Mouse (Mus musculus) cerebellum, postnatal 10 days (tissue): ENCODE measurements at regions not wholly inside any gene's neighbourhood (a gene's known extent, or its start where the extent isn't known, plus 50 kb on each side); places are given as distances from the start of the nearest gene placed in this dataset.

Source experiments
- DNase-seq, 2 experiments: peaks; one replicate each; pipeline ENCODE4 v3.0.0; 2021; ENCODE audit warnings: mixed read lengths in 2 of 2

DNA sequence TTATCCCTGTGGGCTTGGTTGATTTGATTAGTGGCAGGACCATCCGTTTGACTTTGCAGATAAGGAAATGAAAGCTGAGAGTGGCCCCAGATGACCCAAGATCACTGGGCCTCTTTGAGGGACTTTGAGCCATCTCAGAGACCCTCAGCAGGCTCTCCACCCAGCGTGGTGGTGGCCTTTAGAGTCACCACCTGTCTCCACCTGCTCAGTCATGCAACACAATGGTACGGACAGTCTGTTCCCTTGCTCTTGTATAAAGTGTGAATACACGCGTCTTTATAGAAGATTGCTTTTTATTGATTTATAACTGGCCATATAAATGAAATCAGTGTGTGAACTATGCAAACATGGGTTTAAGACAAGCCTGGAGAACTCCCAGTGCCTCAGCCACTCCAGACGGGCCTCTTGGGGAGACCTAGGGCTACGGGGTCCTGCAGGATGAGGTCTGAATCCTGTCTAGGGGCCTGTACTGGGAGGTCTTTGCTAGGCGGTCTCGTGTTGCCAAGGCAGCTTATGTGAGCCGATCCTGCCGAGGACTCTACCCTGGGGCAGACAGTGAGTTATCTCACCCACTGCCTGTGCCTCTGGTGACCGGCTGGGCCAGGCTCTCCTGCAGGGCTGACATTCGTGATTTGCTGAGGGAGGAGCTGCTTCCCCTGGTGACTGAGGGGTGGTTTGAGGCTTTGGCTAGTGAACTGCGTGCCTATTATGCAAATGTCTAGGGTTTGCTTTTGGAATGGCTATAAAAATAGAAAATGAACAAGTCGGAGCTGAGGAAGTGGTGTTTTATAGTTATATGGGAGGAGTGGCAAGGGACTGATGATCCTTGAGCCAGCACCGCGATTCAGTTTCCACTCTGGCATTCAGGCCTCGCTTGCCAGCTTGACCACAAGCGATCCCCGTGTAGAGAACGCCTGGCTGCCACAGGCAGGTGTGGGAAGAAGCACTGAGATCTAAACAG is 176.5 kb downstream of the Fam43a start:
- peak in 1 of 2 experiments; percentile 36 for DNase-seq

- DNase-seq: no peak
These were observed 177.9 kb downstream of the Fam43a start for GRCm38 (mm10) chr16:30777416-30777815.

- no peak for DNase-seq
These were observed 178.6 kb downstream of the Fam43a start for GRCm38 (mm10) chr16:30778078-30778477.

GRCm38 (mm10) chr16:30778945-30779344 is 179.4 kb downstream of the Fam43a start:
- no peak for DNase-seq

- DNase-seq: no peak
These were observed 184.7 kb downstream of the Fam43a start for GRCm38 (mm10) chr16:30784261-30784660.

GRCm38 (mm10) chr16:30784949-30785348 is 185.4 kb downstream of the Fam43a start:
- DNase-seq: no peak

DNA sequence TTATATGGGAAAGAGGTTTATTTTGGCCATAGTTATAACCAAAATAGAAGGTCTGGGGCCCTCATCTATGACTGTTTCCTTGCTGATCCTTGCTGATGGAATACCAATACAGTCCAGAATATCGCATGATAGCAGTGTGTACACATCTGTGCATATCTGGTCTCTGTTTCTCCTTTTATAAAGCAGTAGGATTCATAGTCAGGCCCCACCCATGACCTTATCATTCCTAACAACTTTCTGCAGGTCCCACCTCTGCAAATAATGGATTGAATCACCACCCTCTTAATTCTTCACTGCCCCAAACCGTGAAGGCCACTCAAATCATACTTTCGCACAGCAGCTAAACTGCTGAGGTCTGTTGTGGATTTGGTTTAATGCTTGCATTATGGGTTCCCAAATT is 186.5 kb downstream of the Fam43a start:
- DNase-seq: no peak

DNA sequence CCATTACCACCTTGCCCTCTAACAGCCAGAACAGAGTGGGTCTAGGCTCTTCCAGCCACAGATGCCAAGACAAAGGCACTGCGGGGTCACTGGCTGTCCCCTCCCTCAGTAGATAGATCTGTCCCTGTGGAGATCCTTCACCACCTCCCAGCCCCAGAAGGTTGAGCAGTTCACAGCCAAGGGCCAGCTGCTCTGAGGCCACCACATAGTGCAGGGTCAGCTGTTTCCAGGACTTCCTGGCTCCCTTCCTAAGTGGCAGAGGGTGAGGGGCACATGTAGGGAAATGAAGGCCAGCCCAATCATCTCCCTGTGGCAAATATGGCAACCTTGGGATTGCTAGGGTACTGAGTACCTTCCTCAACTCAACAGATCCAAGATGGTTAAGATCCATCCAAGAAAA is 187.8 kb downstream of the Fam43a start:
- peak in 1 of 2 experiments; percentile 43 for DNase-seq

- peak in 1 of 2 experiments; percentile 17 for DNase-seq
These were observed 188.8 kb downstream of the Fam43a start for GRCm38 (mm10) chr16:30788321-30788781.

DNA sequence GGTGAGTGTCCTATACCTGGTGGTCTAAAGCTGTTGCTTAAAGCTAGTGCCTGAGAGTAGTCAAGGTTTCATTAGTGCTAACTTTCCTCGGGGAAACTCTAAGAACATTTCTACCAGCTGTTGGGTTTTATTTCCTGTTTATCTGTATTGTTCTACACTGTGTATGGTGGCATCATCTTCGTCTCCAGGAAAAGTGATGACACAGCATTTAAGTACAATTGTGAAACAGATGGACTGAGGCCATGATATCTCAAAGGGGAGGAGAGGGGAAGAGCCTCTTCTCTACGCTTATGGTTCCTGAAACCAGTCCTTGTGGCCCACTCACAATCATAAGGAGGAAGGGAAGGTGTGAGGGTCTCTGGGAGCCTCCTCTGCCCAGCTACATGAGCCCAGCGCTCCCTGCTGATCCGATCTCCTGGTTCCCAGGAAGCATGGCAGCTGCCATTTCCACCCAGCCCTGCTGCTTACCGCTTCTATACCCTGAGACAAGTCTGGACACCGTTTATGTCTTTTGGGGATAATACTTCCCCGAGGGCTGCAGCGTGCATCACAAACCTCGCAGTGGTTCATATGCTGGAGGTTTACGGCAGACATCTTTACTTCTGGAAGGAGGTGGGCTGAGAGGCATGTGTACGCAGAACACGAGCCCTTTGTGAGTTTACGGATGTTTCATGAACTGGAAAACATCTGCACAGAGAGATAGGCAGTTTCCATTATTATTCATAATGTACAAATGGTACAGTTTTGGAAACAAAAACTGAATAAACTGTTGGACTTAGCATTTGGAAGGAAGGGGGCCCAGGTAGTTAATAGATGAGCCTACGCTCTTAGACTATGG is 189.6 kb downstream of the Fam43a start:
- DNase-seq: no peak

DNA sequence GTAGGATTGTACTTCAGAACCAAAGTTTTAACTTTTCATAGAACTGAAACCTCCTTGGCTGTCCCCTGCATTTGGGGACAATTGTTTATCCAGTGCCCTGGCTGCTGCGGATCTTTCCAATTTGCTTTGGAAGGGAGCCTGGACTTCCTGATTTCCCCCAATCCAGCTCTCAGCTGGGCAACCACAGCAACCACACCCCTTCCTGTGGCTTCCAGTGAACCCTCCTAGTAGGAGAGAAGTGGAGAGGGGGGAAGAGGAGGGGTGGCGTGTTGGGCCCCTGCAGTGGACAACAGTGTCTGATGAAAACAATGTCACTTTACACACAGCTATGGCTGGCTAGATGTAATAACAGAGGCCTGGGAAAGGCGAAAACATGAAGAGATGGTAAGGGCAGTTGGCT is 190.5 kb downstream of the Fam43a start:
- DNase-seq: peak in 1 of 2 experiments; percentile 25

DNA sequence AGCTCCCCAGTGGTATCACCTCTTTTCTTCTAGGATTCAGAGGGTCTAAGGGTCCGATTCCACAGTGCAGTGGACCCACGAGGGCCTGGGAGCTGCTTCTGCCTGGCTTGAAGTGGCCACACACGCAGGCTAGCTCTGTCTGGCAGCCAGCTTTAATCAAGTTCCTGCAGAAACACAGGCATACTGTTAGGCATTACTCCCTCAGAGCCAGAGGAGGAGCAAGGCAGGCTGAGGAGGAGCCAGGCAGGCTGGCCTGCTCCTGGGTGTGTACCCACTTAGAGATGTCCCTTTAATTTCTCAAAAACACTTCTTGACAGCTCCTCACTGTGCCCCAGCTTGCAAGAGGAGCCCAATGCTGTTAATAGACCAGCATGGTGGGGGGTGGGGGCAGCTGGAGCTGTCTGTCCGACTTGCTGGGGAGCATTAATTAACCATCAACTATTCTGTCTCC is 191.1 kb downstream of the Fam43a start:
- DNase-seq: peak in 1 of 2 experiments; percentile 32

DNA sequence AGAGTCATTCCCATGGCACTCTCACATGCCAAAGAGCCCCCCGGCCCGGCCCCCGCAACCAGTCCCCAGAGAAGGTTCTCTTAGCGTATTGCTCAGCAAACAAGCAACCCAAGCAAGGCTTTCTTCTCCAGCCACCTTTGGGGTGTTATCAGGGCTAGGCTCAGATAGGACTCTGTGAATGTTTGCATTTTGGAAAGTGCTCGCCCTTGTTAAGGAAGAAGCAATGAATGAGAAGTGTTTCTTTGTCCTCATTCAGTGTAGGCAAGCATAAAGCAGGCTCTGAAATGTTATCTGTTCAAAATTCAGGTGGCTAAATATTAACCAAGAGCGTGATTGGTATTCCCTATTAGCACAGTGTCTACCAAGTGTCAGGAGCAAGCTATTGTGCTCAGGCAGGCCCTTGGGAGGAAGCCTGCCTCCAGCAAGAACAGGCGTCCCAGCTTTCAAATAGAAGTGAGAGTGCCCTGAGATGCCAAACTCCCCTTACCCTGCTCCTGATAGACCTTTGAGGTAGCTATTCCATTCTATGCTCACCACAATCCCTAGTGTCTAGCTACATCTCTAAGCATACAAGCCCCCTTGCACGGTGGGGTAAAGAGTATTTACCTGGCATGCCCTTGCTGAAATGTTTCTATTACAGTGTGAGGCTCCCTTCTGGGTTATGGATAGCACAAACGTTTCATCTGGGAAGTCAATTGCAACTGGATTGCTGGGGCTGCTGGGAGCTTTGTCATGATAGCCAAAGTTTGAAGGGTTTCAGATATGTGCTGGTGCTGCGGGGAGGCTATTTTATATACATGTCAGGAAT is 191.7 kb downstream of the Fam43a start:
- no peak for DNase-seq

DNA sequence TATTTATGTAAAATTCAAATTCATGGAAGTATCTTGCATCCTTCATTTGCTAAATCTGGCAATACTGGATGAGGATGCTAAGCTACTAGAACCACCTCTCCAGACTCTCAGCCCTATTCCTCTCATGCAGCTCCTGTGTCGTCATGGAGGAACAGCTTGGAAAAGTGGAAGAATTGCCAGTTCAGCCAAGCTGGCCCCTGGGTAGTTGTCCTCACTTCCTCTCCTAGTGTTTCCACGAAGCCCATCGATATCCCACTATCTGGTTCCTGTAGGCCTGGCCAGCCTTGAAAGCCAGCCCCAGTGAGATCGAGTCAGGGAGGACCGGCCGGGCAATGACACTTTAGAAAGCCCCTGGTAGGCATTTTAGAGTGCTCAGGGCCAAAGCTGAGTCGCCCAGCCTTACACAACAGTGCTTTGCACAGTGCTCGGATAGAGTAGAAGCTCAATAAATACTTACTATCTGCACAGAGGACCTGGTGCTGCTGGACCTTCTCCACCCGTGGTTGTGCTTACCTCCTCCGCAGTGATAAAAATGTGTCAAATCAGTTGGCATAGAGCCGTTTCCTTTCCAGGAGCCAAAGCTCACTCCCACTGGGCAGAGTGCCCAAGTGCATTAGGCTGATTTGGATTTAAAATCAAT is 193.3 kb downstream of the Fam43a start:
- peak; percentile 73 to 78 for DNase-seq

GRCm38 (mm10) chr16:30793378-30793753 is 193.8 kb downstream of the Fam43a start:
- DNase-seq: no peak

DNA sequence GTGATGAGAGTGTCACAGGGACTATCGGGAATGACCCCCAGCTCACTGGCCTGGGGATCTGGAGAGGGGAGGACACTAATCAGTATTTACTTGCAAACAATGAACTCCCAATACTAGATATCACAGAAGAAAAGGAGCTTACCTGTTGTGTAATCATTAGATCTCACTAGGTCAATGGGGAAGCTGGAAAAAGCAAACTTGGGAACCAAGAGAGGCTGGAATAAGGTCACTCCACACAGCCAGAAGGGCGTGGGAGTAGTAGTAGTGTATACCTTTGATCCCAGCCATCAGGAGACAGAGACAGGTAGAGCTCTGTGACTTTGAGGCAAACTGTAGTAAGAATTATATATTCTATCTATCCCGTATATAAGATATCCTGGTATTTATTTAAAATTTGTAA is 194.3 kb downstream of the Fam43a start:
- DNase-seq: no peak

DNA sequence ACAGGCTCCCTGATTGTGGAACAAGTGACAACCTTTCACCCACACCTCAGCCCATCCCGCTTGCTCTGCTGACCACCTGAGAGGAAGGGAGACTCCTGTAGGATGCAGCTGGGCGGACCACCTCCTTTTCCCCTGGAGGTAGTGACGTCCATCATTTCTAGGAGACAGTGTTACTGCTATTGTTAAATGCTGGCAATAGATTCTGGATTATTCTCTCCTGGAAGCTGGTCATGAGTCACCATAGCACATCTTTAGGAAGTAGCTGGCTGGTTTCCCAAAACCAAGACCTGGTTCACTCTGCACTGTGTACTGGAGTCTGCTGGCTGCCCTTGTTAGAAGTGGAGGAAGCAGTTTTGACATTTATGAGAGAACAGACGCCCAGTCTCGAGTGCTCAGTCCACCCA is 196.0 kb downstream of the Fam43a start:
- DNase-seq: no peak

DNA sequence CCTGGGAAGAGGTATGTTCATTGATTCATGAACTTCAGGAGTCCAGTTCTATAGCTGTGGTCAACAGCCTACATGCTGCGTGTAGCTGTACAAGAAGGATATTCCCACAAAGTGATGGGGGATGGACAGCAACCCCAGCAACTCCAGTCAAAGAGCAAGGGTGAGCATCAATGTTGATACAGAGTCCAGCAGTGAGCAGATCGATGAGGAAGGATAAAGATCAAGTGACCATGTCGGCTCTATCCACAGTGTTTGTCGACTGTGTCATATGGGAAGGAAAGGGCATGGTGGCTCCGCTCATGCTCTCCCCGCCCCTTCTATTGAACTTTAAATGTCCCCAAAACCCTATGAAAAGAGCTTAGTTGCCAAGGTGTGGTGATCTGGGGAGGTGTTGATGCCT is 196.6 kb downstream of the Fam43a start:
- no peak for DNase-seq

DNA sequence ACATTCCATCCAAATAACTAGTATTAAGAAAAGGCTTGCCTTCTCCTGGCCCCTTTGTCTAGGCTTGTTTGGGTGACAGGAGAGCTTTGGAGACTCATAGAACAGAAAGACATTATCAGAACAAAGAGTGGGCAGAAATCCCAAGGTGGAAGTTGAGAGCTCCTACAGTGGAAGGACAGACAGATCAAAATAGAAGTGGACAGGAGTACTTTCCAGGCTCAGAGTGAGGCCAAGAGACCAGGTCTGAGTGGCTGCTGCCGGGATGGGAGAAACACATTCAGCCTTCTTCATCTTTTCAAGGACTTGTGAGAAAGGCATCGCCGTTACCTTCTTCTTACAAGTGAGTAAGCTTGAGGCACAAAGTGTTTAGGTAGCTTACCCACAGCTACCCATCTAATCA is 197.5 kb downstream of the Fam43a start:
- DNase-seq: no peak

- peak; percentile 65 for DNase-seq
These were observed 198.5 kb downstream of the Fam43a start for GRCm38 (mm10) chr16:30797973-30798471.

DNA sequence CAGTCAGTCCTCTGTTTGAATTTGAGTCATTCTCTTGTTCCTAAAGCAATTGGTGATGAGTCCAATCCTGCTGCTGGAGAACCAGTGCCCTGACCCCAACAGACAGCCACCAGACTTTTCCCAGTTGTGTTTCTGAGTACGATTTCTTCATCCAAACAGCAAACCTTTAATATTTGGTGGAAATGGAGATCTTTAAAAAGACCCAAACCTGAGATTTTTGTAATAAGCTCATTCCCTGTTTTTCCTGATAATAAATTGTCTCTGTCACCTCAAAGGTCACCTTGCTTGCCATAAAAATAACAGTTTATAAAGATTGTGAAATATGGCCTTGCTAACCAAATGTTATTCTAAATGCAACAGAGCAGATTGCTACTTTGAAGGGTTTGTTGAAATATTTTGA is 199.0 kb downstream of the Fam43a start:
- no peak for DNase-seq
